Mouse (Mus musculus) NIH3T3 (cell line): Measurements from ENCODE around the gene Nutf2-ps1.

ENCODE experiments used
- DNase-seq: peaks from one replicate; pipeline ENCODE4 v3.0.0-alpha.2; 2012; ENCODE audit warnings: low read depth

Gene Nutf2-ps1

GRCm38 (mm10) chr19:53571056-53571455 is 17.8 kb downstream of the Nutf2-ps1 start:
- DNase-seq, result no peak

DNA sequence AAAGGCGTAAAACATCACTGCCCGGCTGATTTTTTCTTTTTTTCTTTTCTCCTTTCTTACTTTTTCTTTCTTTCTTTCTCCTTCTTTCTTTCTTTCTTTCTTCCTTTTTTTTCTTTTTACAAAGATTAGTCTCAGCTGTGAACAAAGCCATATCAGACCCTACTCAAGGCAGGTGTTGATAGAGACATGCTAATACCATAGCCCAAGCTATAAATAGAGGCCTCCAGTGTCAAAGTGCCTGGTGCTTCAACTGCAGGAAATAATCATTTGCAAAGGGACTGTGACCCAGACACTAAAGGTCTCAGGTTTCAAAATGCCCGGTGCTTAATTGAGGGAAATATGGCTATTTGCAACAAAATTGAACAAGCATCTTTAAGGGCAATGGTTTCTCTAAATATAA is 20.3 kb downstream of the Nutf2-ps1 start:
- no peak for DNase-seq

- no peak for DNase-seq
Observed at GRCm38 (mm10) chr19:53567864-53568263, 21.0 kb downstream of the Nutf2-ps1 start.

- DNase-seq, result no peak
Observed at GRCm38 (mm10) chr19:53565565-53566277, 23.1 kb downstream of the Nutf2-ps1 start.

- peak; percentile 58 for DNase-seq
Observed at GRCm38 (mm10) chr19:53564174-53564573, 24.7 kb downstream of the Nutf2-ps1 start.

DNA sequence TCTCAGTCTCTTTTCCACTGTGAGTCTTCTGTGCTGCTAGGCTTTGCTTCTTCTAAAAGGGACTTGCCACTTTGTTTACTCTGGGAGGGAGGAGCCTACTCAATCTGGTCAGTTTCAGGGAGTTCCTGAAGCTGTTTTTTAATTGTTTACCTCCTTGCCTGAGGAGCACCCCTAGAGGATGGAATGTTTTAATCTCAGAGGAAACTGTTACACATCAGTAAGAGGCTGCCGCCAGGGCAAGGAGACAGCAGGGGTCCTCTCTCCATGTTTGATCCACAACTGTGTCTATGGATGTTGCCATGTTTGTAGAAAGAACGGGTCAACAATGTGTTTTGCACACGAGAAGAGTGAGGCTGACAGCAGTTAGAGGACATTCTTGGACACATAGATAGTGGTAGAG is 28.4 kb downstream of the Nutf2-ps1 start:
- no peak for DNase-seq

GRCm38 (mm10) chr19:53557267-53557936 is 31.5 kb downstream of the Nutf2-ps1 start:
- no peak for DNase-seq

GRCm38 (mm10) chr19:53556841-53557240 is 32.0 kb downstream of the Nutf2-ps1 start:
- no peak for DNase-seq

DNA sequence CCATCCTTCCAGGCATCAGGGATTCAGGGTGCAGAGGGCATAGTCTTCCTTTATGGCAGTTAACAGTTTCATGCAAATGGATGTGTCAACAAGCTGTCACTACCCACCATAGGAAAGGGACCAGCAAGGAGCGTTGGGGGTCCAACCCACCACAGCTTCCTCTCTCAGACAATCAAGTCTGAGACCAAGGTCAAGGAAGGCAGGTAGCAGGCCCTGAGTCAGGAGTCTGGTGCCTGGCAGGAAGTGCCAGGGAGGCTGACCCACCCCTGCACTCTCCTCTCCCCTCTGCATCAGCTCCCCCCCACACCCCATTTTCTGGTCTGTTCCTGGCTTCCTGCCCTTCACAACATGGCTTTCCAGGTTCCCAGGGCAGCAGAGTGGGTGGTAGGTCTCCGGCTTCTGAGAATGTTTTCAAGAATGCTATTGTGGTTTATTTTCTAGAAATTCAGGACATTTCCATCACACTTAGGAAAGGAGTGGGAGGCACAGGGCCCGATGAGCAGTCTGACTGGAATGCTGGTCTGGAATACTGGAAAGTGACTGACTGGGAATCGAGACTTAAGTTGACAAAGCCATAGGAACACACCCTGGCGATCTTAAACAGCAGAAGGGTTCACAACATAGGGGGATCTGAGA is 33.8 kb downstream of the Nutf2-ps1 start:
- DNase-seq, result peak; percentile 82

DNA sequence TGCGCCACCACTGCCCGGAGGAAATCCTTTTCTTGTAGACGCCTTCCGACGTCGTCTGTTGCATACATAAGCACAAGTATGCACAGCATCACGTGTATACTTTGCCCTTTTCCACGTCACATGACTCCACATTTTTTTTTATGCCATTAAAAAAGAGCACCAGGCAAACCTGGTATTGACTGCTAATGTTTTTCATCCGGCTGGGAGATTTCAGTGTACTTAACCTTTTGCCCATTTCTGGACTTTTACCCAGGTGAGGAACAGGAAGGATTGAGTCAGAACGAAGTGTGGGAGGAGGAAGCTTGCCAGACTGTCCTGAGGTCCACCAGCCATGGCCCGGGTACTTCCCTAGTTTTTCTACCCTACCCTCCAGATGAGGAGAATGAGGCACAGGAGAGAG is 34.5 kb downstream of the Nutf2-ps1 start:
- DNase-seq, result no peak

GRCm38 (mm10) chr19:53552795-53553194 is 36.1 kb downstream of the Nutf2-ps1 start:
- DNase-seq, result peak; percentile 88

DNA sequence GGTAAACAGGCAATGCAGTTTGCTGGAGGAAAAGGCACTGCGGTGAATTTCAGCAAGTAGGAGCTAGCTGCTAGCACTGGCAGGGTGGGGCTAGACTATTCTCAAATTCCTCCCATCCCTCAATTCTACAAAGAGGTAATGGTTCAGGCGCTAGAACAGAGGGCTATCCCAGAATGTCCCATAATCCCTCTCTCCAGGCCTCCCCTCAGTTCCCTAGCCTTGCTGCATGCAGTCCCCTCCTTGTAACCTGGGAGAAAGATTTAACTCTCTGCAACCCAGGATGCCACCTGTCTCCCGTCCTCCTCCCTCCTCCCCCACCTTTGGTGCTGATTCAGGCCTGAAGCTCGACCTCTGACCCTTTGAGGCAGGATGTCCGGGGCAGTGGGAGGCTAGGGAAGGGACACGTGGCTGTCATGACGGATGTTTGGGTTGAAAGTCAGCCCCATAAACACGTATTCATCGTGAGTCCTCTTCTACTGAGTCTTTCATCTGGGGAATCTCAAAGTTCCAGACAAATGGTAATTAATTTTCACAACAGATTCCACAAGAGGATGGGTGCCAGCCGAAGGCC is 36.6 kb downstream of the Nutf2-ps1 start:
- DNase-seq, result no peak

- no peak for DNase-seq
Observed at GRCm38 (mm10) chr19:53550972-53551371, 37.9 kb downstream of the Nutf2-ps1 start.

DNA sequence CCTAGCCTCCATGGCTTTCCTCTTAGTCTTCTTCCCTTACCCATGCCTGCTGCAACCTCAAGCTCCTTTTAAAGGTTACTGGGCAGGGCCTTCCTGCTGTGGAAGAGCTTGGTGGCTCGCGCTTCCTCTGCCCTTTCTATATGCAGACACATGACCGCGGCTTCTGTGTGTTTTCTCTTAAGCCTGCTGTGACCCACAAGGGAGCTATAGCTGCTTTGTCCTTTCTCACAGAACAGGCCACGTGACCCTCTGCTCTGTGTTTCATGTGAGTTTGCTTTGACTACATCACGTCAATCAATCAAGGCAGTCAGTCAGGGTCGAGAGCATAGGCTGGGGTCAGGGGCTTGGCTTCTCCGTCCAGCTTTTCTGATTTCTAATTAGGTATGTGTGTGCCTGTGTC is 41.3 kb downstream of the Nutf2-ps1 start:
- no peak for DNase-seq

DNA sequence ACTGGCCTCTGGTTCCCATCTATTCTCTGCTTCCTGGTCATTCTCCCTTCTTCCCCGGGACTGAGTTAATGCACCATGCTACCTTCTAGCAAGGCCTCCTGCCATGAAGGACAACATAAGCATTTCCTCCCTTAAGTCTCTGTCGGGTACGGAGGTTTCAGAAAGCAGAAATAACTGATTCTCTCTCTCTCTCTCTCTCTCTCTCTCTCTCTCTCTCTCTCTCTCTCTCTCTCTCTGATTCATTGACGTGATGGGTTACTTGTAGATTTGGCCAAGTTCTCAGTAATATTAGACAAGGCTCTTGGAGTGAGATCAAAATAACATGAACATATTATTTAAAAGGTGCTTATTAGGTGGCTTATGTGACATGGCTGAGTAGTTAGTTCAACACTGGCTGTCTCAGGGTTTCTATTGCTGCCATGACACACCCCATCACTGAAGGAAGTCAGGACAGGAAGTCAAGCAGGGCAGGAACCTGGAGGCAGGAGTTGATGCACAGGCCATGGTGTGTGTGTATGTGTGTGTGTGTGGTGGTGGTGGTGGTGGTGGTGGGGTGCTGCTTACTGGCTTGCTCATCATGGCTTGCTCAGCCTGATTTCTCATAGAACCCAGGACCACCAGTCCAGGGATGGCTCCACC is 43.8 kb downstream of the Nutf2-ps1 start:
- DNase-seq, result no peak

- peak; percentile 85 for DNase-seq
Observed at GRCm38 (mm10) chr19:53543602-53544001, 45.3 kb downstream of the Nutf2-ps1 start.

GRCm38 (mm10) chr19:53539296-53539695 is 49.6 kb downstream of the Nutf2-ps1 start:
- no peak for DNase-seq

DNA sequence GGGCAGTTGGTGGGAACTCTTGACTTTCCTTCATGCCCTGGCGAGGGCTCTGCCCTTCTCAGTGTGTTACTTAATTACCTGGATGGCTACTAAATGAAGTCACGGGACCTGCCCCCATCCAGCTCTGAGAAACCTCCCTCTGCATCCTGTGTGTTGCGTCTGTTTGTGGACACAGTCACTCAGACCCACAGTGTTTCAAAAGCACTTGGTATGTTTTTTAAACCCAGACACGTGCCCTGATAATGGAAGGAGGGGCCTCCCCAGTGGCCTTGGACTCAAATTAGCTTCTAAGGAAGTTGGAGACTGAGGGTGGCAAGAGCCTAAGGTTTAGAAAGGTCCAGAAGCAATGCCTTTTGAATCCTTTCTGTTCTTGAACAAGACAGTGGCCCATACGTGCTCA is 50.1 kb downstream of the Nutf2-ps1 start:
- no peak for DNase-seq
